Mouse (Mus musculus): Measurements from ENCODE around the gene Ckm.
A peak's percentile ranks its signal among the peaks of the same experiment; 100 is the strongest.

Gene Ckm

DNA sequence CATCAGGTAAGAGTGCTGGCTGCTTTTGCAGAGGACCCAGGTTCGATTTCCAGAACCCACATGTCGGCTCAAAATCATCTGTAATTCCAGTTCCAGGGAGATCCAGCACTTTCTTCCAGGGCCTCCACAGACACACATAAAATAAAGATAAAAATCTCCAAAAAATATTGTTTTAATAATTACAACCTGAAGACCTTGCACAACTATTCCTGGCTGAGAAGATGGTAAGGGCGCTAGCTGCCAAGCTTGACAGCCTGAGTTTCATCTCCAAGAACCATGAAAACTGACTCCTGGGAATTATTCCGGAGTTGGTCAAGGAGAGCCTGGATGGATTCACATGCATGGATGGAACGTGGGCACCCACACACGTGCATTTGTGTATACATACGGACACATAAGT, at the start of gene Ckm:
Ckm (plus strand) TSS at position 301 of the 400 bp plus-strand sequence.
- DNase-seq (ENCODE audit: low read depth): no peak

DNA sequence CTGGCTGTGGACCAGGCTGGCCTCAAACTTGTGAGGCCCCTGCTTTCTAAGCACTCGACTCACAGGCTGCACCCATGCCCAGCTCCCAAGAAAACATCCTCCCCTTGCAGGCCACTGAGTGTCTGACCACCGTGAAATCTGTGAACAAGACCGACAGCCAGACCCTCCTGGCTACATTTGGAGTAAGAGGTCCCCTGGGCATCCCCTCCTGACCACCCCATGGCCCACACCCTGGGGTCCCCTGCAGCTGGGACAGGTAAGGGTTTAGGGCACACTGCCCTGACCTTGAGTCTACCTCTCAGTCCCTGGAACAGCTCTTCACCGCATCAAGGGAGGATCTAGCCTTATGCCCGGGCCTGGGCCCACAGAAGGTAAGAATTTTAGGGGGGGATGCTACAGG, 49.6 kb upstream of the Ckm start:
- no peak for DNase-seq (ENCODE audit: low read depth)

DNA sequence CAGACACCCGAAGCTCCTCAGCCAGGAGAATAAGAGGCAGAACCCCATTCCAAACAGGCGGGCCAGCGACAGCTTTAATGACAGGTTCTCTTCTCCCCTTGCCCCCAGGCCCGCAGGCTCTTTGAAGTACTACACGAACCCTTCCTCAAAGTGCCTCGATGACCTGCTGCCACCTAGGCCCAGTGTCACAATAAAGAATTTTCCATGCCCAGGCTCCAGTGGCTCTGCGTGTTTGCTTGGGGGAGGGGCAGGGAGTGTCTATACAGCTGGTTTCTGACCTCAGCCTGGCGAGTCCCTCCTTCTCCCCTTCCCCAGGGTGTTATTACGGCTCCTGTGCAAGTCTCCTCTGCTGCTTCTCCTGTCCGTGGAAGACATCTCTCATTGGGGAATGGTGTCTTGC, 48.3 kb upstream of the Ckm start:
- no peak for DNase-seq (ENCODE audit: low read depth)

DNA sequence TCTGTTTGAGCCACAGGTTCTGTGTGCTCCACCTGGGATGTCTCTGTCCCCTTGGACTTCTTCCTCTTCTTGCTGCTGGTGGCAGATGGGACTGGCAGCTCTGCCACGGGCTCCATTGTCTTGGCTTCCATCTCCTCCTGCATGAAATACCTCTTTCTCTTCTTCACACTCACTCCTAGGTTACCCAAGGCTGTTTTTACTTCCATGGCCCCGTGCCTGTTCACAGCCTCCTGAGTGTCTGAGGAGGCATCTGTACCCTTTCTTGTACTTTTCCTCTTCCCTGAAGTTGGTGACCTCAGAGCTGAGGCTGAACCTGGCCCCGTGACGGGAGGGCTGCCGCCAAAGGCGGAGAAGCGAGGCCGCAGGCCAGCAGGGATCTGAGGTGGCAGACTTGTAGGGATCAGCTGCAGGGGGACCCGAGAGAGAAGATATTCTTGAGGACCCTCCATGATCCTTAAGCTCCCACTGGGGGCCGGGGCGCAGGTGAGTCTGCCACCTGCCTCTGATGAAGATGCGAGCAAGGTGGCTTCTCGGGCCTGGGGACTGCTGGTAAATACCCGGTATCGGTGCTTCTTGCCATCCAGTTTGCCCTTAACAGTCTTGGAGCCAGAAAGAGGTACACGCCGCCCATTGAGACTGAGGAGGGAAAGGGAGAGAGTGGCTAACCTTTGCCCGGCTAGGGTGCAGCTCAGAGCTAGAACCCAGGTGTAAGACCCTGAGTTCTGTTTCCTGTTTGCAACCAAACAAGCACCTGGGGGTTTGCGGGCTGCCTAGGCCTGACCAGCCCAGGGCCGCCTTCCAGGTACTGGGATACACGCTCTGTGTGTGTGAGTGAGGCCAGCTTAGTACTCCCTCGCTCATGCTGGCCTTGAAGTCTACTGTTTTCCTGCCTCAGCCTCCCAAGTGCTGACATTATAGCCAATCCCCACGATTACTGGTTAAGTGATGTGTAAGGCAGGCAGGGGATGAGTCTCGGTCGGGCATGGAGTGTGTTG, 46.9 kb upstream of the Ckm start:
- DNase-seq (ENCODE audit: low read depth): no peak

GRCm38 (mm10) chr7:19358634-19359033, 45.9 kb upstream of the Ckm start:
- no peak for DNase-seq (ENCODE audit: low read depth)

DNA sequence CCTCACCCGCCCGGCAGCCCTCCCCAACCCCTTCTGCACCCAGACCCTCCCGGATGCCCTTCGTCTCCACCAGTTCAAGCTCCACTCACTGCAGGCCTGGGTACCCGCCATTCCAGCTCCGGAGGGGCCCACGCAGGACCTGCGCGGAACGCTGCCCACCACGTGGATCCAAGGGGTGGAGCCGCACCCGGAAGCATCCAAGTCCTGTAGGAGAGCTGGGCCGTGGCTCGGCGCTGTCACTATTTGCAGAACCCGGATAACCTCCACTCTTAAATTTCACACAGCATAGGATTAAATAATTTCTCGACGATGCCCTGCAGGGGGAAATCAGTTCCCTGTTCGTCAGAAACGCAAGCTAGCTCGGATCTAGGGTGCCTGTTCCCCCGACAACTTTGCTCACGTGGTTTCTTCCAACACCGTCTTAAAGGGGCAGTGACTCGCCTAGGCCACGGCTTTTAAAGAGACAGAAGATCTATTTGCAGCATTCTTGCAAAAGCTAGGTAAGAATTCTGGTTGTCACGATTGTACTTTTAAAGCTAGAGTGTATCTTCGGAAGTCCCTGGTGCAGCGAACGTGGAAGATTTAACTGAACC, 45.2 kb upstream of the Ckm start, which contains the start of the genes Cd3eap and Ppp1r13l:
Cd3eap (minus strand) TSS at position 185 of the 593 bp plus-strand sequence.
Ppp1r13l (plus strand) TSS at position 451 of the 593 bp plus-strand sequence.
- DNase-seq (ENCODE audit: low read depth): peak; percentile 79

GRCm38 (mm10) chr7:19359892-19360641, 44.5 kb upstream of the Ckm start:
- peak; percentile 81 for DNase-seq (ENCODE audit: low read depth)

DNA sequence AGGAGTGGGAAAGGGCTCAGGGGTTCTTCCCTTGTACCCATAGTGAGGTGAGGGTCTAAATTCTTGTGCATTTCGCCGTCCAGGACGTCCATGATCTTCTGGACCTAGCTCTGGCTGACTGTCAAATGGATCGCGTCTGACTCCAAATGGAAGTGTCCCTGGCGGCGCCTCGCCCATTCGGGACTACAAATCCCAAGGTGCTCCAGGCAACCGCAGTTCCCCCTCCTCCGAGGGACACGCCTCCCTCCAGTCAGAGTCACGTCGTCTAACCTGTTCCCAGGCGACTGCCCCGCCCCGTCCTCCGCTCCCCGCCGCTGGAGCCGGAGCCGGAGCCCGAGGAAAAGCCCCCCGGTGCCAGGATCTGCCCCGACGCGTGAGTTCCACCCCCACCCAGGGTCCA, 43.6 kb upstream of the Ckm start:
- DNase-seq (ENCODE audit: low read depth): peak; percentile 84

- peak; percentile 86 for DNase-seq (ENCODE audit: low read depth)
These were observed 42.9 kb upstream of the Ckm start for GRCm38 (mm10) chr7:19361720-19362119.

DNA sequence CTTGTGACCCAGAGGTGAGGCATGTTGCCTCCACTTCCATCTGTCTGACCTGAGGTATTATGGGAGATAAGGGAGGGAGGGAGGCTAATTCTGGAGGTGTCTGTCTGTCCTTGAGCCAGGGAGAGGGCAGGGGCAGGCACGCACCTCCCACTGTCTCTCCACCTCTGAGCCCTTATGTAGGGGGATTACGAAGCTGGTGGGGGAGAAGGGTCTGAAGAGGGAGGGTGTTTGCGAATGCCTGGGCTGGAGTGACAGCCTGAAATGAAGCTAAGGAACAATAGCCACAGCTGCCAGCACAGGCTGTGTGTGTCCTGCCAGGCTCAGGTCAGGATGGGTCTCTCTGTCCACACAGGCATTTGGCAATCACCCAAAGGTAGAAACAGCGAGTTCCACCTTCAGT, 42.3 kb upstream of the Ckm start:
- no peak for DNase-seq (ENCODE audit: low read depth)

DNA sequence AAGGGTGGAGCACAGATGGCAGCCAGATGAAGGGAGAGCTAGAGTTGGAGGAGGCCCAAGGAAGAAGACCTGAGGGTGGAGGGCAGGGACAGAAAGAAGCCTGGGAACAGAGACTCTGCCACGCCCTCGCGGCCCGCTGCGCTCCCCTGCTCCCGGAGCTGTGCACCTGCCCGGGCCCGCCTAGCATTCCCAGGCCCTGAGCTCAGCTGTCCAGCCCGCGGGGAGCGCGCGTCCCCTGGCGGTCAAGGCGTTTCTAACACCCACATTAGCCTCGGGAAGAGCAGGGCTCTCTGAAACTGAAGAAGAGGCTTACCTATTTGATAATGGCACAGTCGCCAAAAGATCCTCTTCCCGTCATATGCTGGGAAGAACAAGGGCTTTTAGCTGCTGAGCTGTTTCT, 40.7 kb upstream of the Ckm start:
- DNase-seq (ENCODE audit: low read depth): no peak

DNA sequence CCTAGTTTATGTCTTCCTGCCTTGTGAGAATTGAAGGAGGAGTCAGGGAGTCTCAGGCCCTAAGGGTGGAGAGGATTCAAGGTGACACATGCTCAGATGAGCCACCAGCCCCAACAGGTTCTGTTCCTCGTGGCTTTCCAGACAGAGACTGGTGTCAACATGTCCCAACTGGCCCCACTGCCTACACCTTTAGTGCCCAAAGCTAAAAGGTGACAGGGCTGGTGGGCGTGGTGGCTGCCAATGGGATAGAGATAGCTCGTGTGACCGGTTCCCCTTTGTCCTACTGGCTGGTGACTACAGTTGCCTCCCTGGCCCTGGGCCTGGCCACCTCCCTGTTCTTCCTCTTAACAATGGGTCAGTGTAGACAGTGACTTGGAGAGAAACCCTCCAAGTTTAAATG, 39.2 kb upstream of the Ckm start:
- DNase-seq (ENCODE audit: low read depth): no peak

DNA sequence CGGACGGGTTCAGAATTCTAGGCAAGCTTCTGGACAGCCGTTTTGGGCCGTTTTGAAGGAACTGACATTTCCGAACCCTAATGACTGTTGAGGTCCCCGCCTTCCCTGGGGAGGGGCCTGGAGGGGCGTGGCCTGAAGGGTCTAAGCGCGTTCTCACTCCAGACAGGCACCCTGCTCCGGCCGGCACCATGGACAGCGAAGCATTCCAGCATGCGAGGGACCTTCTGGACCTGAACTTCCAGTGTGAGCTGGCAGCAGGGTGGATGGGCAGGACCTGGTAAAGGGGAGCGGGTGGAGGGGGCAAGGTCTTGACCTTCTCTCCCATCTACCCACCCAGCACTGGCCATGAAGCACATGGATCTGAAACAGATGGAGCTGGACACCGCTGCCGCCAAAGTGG, 36.2 kb upstream of the Ckm start:
- no peak for DNase-seq (ENCODE audit: low read depth)

DNA sequence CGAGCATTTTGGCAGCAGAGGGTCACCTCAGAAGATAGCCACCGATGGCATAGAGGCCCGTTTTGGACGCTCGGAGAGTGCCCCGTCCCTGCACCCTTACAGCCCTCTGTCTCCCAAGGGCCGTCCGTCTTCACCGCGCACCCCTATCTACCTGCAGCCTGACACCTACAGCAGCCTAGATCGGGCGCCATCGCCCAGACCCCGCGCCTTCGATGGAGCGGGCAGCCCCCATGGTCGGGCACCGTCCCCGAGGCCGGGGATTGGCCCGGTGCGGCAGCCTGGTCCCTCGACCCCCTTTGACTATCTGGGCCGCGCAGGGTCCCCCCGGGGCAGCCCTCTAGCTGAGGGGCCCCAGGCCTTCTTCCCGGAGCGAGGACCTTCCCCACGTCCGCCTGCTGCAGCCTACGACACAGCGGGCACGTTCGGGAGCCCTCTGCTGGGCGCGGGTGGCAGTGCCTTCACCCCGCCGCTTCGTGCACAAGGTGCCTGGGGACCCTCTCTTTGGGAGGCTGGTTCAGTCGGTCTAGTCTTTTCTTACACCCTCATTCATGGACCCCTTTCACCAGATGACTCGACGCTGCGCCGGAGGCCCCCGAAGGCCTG, 34.7 kb upstream of the Ckm start:
- DNase-seq (ENCODE audit: low read depth): no peak

DNA sequence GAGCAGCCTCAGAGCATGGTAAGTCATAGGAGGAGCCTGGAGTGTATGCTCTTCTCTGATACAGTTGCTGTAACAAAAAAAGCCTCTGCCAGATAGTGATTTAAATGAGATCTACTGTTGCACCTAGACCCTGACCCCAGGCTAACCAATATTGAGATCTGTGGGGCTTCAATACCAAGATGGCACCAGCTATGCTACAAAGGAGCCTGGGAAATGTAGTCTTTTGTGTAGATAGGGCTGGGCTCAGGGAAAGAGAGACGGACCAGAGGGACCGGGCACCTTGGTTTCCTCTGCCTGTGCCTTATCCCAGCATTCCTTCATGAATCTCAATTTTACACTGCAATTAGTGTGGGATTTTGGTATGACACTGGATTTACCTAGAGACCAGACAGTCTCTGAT, 31.2 kb upstream of the Ckm start:
- no peak for DNase-seq (ENCODE audit: low read depth)

DNA sequence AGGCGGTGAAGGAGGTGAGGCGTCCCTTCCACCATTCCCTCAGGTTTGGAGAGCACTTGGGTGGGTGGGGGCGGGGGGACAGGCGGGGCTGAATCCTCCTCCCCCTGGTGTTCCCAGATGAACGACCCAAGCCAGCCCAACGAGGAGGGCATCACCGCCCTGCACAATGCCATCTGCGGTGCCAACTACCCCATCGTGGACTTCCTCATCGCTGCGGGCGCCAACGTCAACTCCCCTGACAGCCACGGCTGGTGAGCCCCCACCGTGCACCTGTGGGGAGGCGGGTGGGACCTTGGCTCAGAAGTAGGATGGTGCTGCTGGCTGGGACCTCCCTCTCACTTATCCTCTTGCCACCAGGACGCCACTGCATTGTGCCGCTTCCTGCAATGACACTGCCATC, 29.2 kb upstream of the Ckm start:
- DNase-seq (ENCODE audit: low read depth): no peak

- DNase-seq (ENCODE audit: low read depth): no peak
These were observed 28.6 kb upstream of the Ckm start for GRCm38 (mm10) chr7:19376019-19376418.

GRCm38 (mm10) chr7:19378049-19378448, 26.5 kb upstream of the Ckm start:
- no peak for DNase-seq (ENCODE audit: low read depth)

- DNase-seq (ENCODE audit: low read depth): peak; percentile 100
These were observed 23.0 kb upstream of the Ckm start, which contains the start of gene Ercc2 for GRCm38 (mm10) chr7:19381377-19382165. Ercc2 (plus strand) TSS chr7:19382010.

GRCm38 (mm10) chr7:19382166-19382541, 22.4 kb upstream of the Ckm start:
- no peak for DNase-seq (ENCODE audit: low read depth)

GRCm38 (mm10) chr7:19383708-19384107, 20.9 kb upstream of the Ckm start:
- no peak for DNase-seq (ENCODE audit: low read depth)
